Mouse (Mus musculus) CH12.LX (cell line): ENCODE results near the gene Rbks. TPM values are rescaled to one million over a fixed set of nuclear protein-coding genes. Genes with fewer than 3 reads are reported as not detected.

Experiments
- DNase-seq: peaks from one replicate; pipeline ENCODE4 v3.0.0-alpha.2; 2013; ENCODE audit errors: extremely low read depth
- H3K27ac ChIP-seq: 2 replicates; pipeline ENCODE4 v1.5.1; 2012; ENCODE audit warnings: low read depth, mild to moderate bottlenecking, control low read depth, moderate library complexity; ENCODE audit not compliant: insufficient read depth
- H3K27me3 ChIP-seq: replicated peaks from 2 replicates; pipeline ENCODE3; 2012; ENCODE audit warnings: inconsistent platforms
- H3K36me3 ChIP-seq, 2 experiments: replicated peaks in 1 of 2; 2 replicates each; pipeline versions ENCODE3 to v1.6.1; 2012; ENCODE audit warnings: inconsistent platforms in 1 of 2, low read length in 1 of 2, mild to moderate bottlenecking in 1 of 2, mixed read lengths in 1 of 2, moderate library complexity in 1 of 2; ENCODE audit not compliant: control insufficient read depth in 1 of 2, insufficient read depth in 1 of 2
- H3K4me1 ChIP-seq, 2 experiments: 2 replicates each; pipeline ENCODE4 v1.6.1; 2012; ENCODE audit warnings: inconsistent platforms in 1 of 2, moderate library complexity in 1 of 2; ENCODE audit not compliant: insufficient read depth in 2 of 2, control insufficient read depth in 1 of 2
- H3K4me2 ChIP-seq: 2 replicates; pipeline ENCODE4 v1.6.1; 2012; ENCODE audit warnings: low read depth, mild to moderate bottlenecking, control low read depth; ENCODE audit not compliant: poor library complexity, insufficient read depth, severe bottlenecking
- H3K4me3 ChIP-seq, 3 experiments: fragments of 150-350 bp in 1 of 3; sonication (generic) in 1 of 3; replicated peaks in 1 of 3; 2 replicates each; pipeline versions ENCODE3 to v1.5.1; 2011 to 2012; ENCODE audit warnings: low read depth in 2 of 3, low read length in 2 of 3, mild to moderate bottlenecking in 2 of 3, moderate library complexity in 2 of 3, control low read depth in 1 of 3, improper control_type of control experiment in 1 of 3, inconsistent platforms in 1 of 3, mixed read lengths in 1 of 3; ENCODE audit not compliant: poor library complexity in 1 of 3
- H3K79me2 ChIP-seq: replicated peaks from 2 replicates; pipeline ENCODE4 v1.6.1; 2012; ENCODE audit warnings: mild to moderate bottlenecking, moderate library complexity; ENCODE audit not compliant: control insufficient read depth, poor library complexity, insufficient read depth, severe bottlenecking; ENCODE audit errors: extremely low read depth
- H3K9ac ChIP-seq: 2 replicates; pipeline ENCODE4 v1.6.1; 2012; ENCODE audit warnings: low read depth, mild to moderate bottlenecking, control low read depth, moderate library complexity; ENCODE audit not compliant: insufficient read depth
- H3K9me3 ChIP-seq: replicated peaks from 2 replicates; pipeline ENCODE3; 2012; ENCODE audit warnings: low read length, inconsistent platforms, mixed read lengths
- BHLHE40 ChIP-seq: IDR thresholded peaks from 2 replicates; pipeline ENCODE4 v1.6.1; 2011; ENCODE audit warnings: mild to moderate bottlenecking, low read depth, low read length, improper control_type of control experiment
- CTCF ChIP-seq, 2 experiments: IDR thresholded peaks in 1 of 2; conservative IDR thresholded peaks in 1 of 2; 2 replicates each; pipeline ENCODE4 v1.5.1; 2011 to 2012; ENCODE audit warnings: low read depth in 2 of 2, low read length in 2 of 2, improper control_type of control experiment in 1 of 2, inconsistent platforms in 1 of 2, mild to moderate bottlenecking in 1 of 2, moderate library complexity in 1 of 2
- ELF1 ChIP-seq: IDR thresholded peaks from 2 replicates; pipeline ENCODE4 v1.6.1; 2014; ENCODE audit warnings: low read depth, mild to moderate bottlenecking, inconsistent platforms, low read length, improper control_type of control experiment
- EP300 ChIP-seq: IDR thresholded peaks from 2 replicates; pipeline ENCODE4 v1.6.1; 2011; ENCODE audit warnings: low read length, improper control_type of control experiment
- ETS1 ChIP-seq: conservative IDR thresholded peaks from 2 replicates; pipeline ENCODE4 v1.6.1; 2012; ENCODE audit warnings: low read depth, mild to moderate bottlenecking, inconsistent platforms, low read length, improper control_type of control experiment, moderate library complexity
- GABPA ChIP-seq: IDR thresholded peaks from 2 replicates; pipeline ENCODE4 v1.6.1; 2012; ENCODE audit warnings: low read depth, low read length, improper control_type of control experiment, inconsistent platforms; ENCODE audit not compliant: insufficient replicate concordance
- IRF4 ChIP-seq: IDR thresholded peaks from 2 replicates; pipeline ENCODE4 v1.6.1; 2014; ENCODE audit warnings: low read depth, mild to moderate bottlenecking, inconsistent platforms, low read length, improper control_type of control experiment
- JUN ChIP-seq: IDR thresholded peaks from 2 replicates; pipeline ENCODE4 v1.6.1; 2011; ENCODE audit warnings: low read depth, mild to moderate bottlenecking, low read length, improper control_type of control experiment, moderate library complexity; ENCODE audit not compliant: insufficient read depth
- JUND ChIP-seq: conservative IDR thresholded peaks from 2 replicates; pipeline ENCODE4 v1.6.1; 2011; ENCODE audit warnings: low read depth, low read length, improper control_type of control experiment
- KAT2A ChIP-seq: IDR thresholded peaks from 2 replicates; pipeline ENCODE4 v1.6.1; 2012; ENCODE audit warnings: low read length, improper control_type of control experiment, inconsistent platforms; ENCODE audit not compliant: insufficient replicate concordance
- MAFK ChIP-seq: IDR thresholded peaks from 2 replicates; pipeline ENCODE4 v1.6.1; 2011; ENCODE audit warnings: low read length, improper control_type of control experiment; ENCODE audit not compliant: insufficient replicate concordance
- MAX ChIP-seq: IDR thresholded peaks from 2 replicates; pipeline ENCODE4 v1.6.1; 2011; ENCODE audit warnings: low read length, improper control_type of control experiment
- MAZ ChIP-seq: IDR thresholded peaks from 2 replicates; pipeline ENCODE4 v1.6.1; 2012; ENCODE audit warnings: low read depth, mild to moderate bottlenecking, inconsistent platforms, low read length, improper control_type of control experiment, moderate library complexity
- MEF2A ChIP-seq: IDR thresholded peaks from 2 replicates; pipeline ENCODE4 v1.6.1; 2014; ENCODE audit warnings: low read depth, mild to moderate bottlenecking, inconsistent platforms, low read length, improper control_type of control experiment, borderline replicate concordance
- MXI1 ChIP-seq: IDR thresholded peaks from 2 replicates; pipeline ENCODE4 v1.6.1; 2011; ENCODE audit warnings: mild to moderate bottlenecking, low read depth, low read length, improper control_type of control experiment
- MYC ChIP-seq: IDR thresholded peaks from 2 replicates; pipeline ENCODE4 v1.6.1; 2011; ENCODE audit warnings: low read depth, mild to moderate bottlenecking, improper control_type of control experiment, low read length
- NELFE ChIP-seq: IDR thresholded peaks from 2 replicates; pipeline ENCODE4 v1.6.1; 2011; ENCODE audit warnings: low read depth, low read length, improper control_type of control experiment
- RCOR1 ChIP-seq: conservative IDR thresholded peaks from 2 replicates; pipeline ENCODE4 v1.6.1; 2012; ENCODE audit warnings: low read depth, mild to moderate bottlenecking, inconsistent platforms, low read length, improper control_type of control experiment
- SIN3A ChIP-seq: IDR thresholded peaks from 2 replicates; pipeline ENCODE4 v1.6.1; 2012; ENCODE audit warnings: low read length, improper control_type of control experiment, inconsistent platforms
- SMC3 ChIP-seq: IDR thresholded peaks from 2 replicates; pipeline ENCODE4 v1.6.1; 2011; ENCODE audit warnings: low read depth, low read length, improper control_type of control experiment
- TBP ChIP-seq: conservative IDR thresholded peaks from 2 replicates; pipeline ENCODE4 v1.6.1; 2011; ENCODE audit warnings: low read depth, low read length, improper control_type of control experiment
- TCF12 ChIP-seq: IDR thresholded peaks from 2 replicates; pipeline ENCODE4 v1.6.1; 2014; ENCODE audit warnings: low read depth, mild to moderate bottlenecking, inconsistent platforms, low read length, improper control_type of control experiment
- UBTF ChIP-seq: IDR thresholded peaks from 2 replicates; pipeline ENCODE4 v1.6.1; 2012; ENCODE audit warnings: low read depth, mild to moderate bottlenecking, inconsistent platforms, low read length, improper control_type of control experiment, moderate library complexity
- USF1 ChIP-seq: IDR thresholded peaks from 2 replicates; pipeline ENCODE4 v1.6.1; 2014; ENCODE audit warnings: low read depth, mild to moderate bottlenecking, inconsistent platforms, low read length, improper control_type of control experiment
- USF2 ChIP-seq: conservative IDR thresholded peaks from 2 replicates; pipeline ENCODE4 v1.6.1; 2011; ENCODE audit warnings: low read depth, low read length, improper control_type of control experiment
- dilution Hi-C: fragments of 300-500 bp; cut with MboI; formaldehyde crosslinking; loops from 2 replicates; pipeline ENCODE4 v1.14.3; 2020; ENCODE audit warnings: low sequenced_read_pairs; ENCODE audit not compliant: extremely low pct_unique_long_range_greater_than_20kb, extremely low pct_ligation_motif_present
- in situ Hi-C: fragments of 300-500 bp; cut with MboI; formaldehyde crosslinking; loops from 3 replicates; pipeline ENCODE4 v1.14.3; 2019; ENCODE audit warnings: low sequenced_read_pairs, low pct_ligation_motif_present, low pct_unique_long_range_greater_than_20kb, mixed read lengths
- polyA plus RNA-seq: library from polyadenylated mRNA; unstranded; fragments of >175 nt; gene quantifications from 2 replicates; pipeline ENCODE4 v1.2.1, GENCODE M21; 2012; ENCODE audit warnings: low read depth; ENCODE audit not compliant: insufficient read length
- total RNA-seq, 2 experiments: library from RNA; depleted of rRNA; stranded (reverse); fragments of 300-350 nt in 1 of 2; fragments of >200 nt in 1 of 2; gene quantifications; 2 replicates each; pipeline ENCODE4 v1.2.3; 2012 to 2014

Gene Rbks
- total and polyA plus RNA-seq, 3 experiments = 3.6 to 9.2 (median 6.8) TPM

DNA sequence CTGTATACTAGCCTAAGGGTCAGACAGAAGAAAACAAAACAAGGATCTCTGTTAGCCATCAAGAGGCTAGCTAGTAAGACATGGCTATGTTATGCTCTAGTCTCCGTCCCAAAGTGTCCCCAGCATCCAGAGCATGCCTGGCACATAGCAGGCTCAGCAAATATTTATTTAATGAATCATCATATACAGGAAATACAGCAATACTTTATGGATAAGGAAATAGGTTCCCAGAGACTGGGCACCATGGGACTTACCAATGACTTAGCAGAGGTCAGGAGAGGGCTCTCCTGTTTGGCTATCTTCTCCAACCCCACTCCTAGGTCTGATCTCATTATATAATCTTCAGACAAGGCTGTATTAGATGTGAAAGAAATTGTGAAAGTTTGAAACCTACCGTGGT lies 50.1 kb downstream of the Rbks start:
- H3K36me3 ChIP-seq = peaks cover 3 to 27% of the 10 kb centered on the region in 2 experiments
- no peak overlapping the region for H3K27ac ChIP-seq
- dilution Hi-C loops (no loop called here), in situ Hi-C loops (no loop called here)
- no peak overlapping the region for H3K4me3 ChIP-seq
- no peaks in the 10 kb centered on the region for H3K79me2 ChIP-seq
- no peak overlapping the region for H3K4me2 ChIP-seq
- no peak for DNase-seq
- H3K27me3 ChIP-seq = no peaks in the 10 kb centered on the region
- no peak overlapping the region for H3K9ac ChIP-seq
- TF ChIP-seq ELF1 (no peak), UBTF (no peak), MAFK (no peak), MAZ (no peak), SIN3A (no peak), IRF4 (no peak), EP300 (no peak), MAX (no peak), SMC3 (no peak), MXI1 (no peak), RCOR1 (no peak), KAT2A (no peak), ETS1 (no peak), USF1 (no peak), USF2 (no peak)
- H3K4me1 ChIP-seq = peaks cover 15 to 39% of the 10 kb centered on the region in 2 experiments
- no peaks in the 10 kb centered on the region for H3K9me3 ChIP-seq

DNA sequence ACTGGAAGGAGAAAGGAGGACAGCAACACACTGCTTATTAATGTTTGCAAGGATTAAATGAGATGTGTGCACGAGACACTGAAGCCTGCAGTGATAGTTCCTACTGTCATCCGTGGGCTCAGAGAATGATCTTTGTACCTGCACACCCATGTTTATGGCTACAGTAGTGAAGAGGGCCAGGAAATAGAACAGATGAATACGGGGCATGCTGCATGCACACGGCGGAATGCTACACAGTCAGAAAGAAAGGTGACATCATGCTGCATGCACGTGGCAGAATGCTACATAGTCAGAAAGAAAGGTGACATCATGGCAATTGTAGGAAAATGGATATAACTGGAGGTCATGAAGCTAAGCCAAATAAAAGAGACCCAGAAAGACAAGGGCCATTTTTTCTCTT lies 50.9 kb downstream of the Rbks start:
- in situ Hi-C loops (no loop called here), dilution Hi-C loops (no loop called here)
- H3K27me3 ChIP-seq = no peaks in the 10 kb centered on the region
- H3K79me2 ChIP-seq = no peaks in the 10 kb centered on the region
- peak; percentile 71 for TF ChIP-seq JUN
- TF ChIP-seq TCF12 = 0 out of 2 replicates have a peak, but pooled peaks have one; percentile 26
- TF ChIP-seq SMC3 = no peak
- no peak for TF ChIP-seq CTCF (conservative IDR thresholded peaks at IDR 0.05 in 1 of 2, IDR thresholded peaks at IDR 0.05 in 1 of 2; ENCODE audit: low read depth in 2 of 2, low read length in 2 of 2)
- no peak for TF ChIP-seq GABPA
- no peak for TF ChIP-seq TBP
- TF ChIP-seq KAT2A = no peak
- peak; percentile 89 for TF ChIP-seq ETS1
- peak; percentile 75 for TF ChIP-seq MAX
- TF ChIP-seq MYC = peak; percentile 85
- TF ChIP-seq MXI1 = 0 out of 2 replicates have a peak, but pooled peaks have one; percentile 21
- peak; percentile 60; the same call in 1 of the 2 replicates for TF ChIP-seq EP300
- no peak for TF ChIP-seq USF1
- TF ChIP-seq IRF4 = peak; percentile 67; the same call in 1 of the 2 replicates
- peak; percentile 45; the same call in 1 of the 2 replicates for TF ChIP-seq MEF2A
- TF ChIP-seq NELFE = no peak
- TF ChIP-seq JUND = peak; percentile 62
- TF ChIP-seq ELF1 = no peak
- TF ChIP-seq BHLHE40 = peak; percentile 97
- peaks cover 15 to 39% of the 10 kb centered on the region in 2 experiments for H3K4me1 ChIP-seq
- peak; percentile 29 for DNase-seq
- no peaks in the 10 kb centered on the region for H3K9me3 ChIP-seq
- no peak overlapping the region for H3K4me2 ChIP-seq
- peaks cover 3 to 29% of the 10 kb centered on the region in 2 experiments for H3K36me3 ChIP-seq
- no peak overlapping the region for H3K27ac ChIP-seq
- no peak overlapping the region for H3K4me3 ChIP-seq
- H3K9ac ChIP-seq = no peak overlapping the region
